In genomic region chr4:48590862-48591261, GRCm38 (mm10) we compare ENCODE assay signal across 20 mouse cellular contexts.
"Had no signal": no experiment of that assay in that cellular context is flagged by ENCODE, and none has a peak within 500 bp of the region (broad histone marks: within the 10 kb centered on the region; RNA-seq: fewer than 3 reads in every experiment).

No protein-coding gene starts in this region.

- H3K9me3 ChIP-seq: liver, embryonic 12.5 days; liver, embryonic 15.5 days; midbrain, embryonic 12.5 days; midbrain, embryonic 15.5 days; neural tube, embryonic 12.5 days; neural tube, embryonic 15.5 days; stomach, embryonic 15.5 days had no signal

- H3K9ac ChIP-seq: liver, embryonic 12.5 days; liver, embryonic 15.5 days; midbrain, embryonic 12.5 days; midbrain, embryonic 15.5 days; neural tube, embryonic 12.5 days; neural tube, embryonic 15.5 days; stomach, embryonic 15.5 days had no signal

- H3K4me1 ChIP-seq: liver, embryonic 15.5 days had no signal

- DNase-seq: kidney, adult 18-20 months; kidney, adult 9 months; kidney, postnatal 14 days; kidney, postnatal 4 days; layer of hippocampus, adult 9-11 months; layer of hippocampus, postnatal 36 days; lung, adult 18-20 months; right cerebral cortex, adult 18-20 months; right cerebral cortex, postnatal 14 days; right cerebral cortex, postnatal 4 days; thymus, postnatal 25 days had no signal

- H3K27ac ChIP-seq: left cerebral cortex, adult 2 months; liver, embryonic 12.5 days; liver, embryonic 15.5 days; midbrain, embryonic 12.5 days; midbrain, embryonic 15.5 days; neural tube, embryonic 12.5 days; neural tube, embryonic 15.5 days; stomach, embryonic 15.5 days had no signal

- ATAC-seq: intestine, embryonic 16.5 days; liver, embryonic 12.5 days; midbrain, embryonic 15.5 days had no signal

- H3K4me2 ChIP-seq: liver, embryonic 12.5 days; liver, embryonic 15.5 days; midbrain, embryonic 12.5 days; midbrain, embryonic 15.5 days; neural tube, embryonic 12.5 days; neural tube, embryonic 15.5 days; stomach, embryonic 15.5 days had no signal

- H3K4me3 ChIP-seq: left cerebral cortex, adult 2 months; liver, embryonic 12.5 days; liver, embryonic 15.5 days; midbrain, embryonic 12.5 days; midbrain, embryonic 15.5 days; neural tube, embryonic 12.5 days; neural tube, embryonic 15.5 days; stomach, embryonic 15.5 days had no signal

- H3K27me3 ChIP-seq: midbrain, embryonic 12.5 days; midbrain, embryonic 15.5 days; neural tube, embryonic 12.5 days; neural tube, embryonic 15.5 days; stomach, embryonic 15.5 days had no signal

- H3K36me3 ChIP-seq: liver, embryonic 12.5 days; liver, embryonic 15.5 days; midbrain, embryonic 15.5 days; neural tube, embryonic 15.5 days; stomach, embryonic 15.5 days had no signal
